Mouse (Mus musculus): Measurements from ENCODE around the gene Cfhr1.

The Cfhr1 gene

DNA sequence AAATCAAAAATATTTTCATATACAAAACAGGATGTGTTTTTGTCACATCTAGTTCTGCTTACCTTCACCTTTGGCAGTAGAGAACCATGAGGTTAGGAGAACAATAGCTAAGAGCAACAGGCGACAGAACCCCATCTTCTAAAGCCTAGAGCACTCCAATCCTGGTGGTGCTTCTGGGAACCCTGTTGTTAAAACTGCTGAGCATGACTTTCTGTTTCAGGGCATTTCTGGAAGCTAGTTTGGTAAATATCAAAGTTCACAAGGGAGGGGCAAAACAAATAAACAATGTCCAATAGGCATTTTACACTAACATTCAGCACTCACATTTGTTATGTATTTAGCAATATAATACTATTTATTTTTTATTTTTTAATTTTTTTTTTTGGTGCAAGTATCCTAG lies at the start of gene Cfhr1:
Gene Cfhr1, minus strand, starts transcription at position 249 of the 400 bp plus-strand sequence.
- DNase-seq: no peak

DNA sequence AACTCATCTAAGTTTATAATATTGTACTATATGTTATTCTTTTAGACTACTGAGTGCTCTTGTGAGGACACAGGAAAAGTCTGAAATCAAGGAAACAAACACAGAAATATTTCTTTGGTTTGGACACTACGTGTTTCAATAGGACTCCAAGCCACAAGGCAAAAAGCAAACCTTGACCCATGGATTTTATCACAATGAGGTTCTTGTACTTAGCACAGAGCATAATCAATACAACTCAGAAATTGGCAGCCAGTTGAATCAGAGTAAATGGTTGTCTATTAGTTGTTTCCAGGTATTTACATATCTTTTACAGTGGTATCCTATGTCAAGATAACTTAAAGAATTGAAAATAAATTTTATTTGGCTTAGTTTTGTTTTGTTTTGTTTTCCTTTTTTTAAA lies 8.8 kb downstream of the Cfhr1 start:
- no peak for DNase-seq

DNA sequence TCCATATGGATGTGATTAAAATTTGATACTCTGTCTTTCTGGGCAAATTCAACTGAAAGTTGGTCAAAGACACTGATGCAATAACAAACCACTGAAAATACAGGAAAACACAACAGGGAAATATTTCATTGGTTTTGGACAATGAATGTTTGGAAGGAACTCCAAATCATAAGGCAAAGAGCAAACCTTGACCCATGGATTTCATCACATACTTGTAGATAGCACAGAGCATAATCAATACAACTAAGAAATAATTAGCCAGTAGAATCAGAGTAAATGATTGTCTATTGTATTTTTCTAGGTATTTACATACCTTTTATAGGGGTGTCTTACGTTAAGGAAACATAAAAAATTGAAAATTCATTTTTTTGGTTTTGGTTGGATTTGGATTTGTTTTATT lies 11.5 kb downstream of the Cfhr1 start:
- DNase-seq: no peak

DNA sequence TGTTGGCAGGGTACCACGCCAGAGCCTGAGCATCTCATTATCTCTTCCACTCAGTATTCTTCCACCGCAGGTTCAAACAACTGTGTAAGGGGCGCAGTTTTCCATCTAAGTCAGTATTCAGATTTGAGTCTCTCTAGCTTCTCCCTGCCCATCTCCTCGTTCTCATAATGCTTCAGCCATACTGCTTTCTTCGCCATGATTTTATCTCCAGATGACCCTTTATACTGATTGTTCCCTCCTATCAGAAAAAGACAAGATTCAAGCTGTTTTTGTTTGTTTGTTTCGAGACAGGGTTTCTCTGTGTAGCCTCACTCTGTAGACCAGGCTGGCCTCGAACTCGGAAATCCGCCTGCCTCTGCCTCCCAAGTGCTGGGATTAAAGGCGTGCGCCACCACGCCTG lies 45.5 kb downstream of the Cfhr1 start:
- no peak for DNase-seq

DNA sequence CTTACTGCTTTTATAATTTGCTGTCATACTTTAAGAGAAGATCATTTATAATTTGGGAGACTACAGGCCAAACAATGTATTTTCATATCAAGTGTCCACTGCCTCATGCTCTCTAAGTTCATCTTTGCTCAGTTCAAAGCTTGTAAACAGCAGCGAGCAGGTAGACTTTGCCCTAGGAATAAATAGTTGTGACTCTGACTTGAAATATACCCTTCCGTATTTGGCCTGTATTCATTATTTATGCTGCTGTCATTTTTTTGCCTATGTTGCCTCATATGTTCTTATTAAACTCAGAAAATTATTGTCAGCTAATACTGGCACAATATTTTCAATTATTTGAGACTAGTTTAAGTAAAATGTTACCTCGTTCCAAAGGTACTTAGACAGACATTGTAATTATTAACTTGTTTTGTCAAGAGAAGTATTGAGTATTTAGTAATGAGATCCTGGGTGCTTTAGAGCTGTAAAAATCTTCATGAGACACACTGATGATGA lies 58.8 kb downstream of the Cfhr1 start, which contains the start of gene F13b:
Gene F13b, plus strand, starts transcription at position 445 of the 495 bp plus-strand sequence.
- DNase-seq: no peak

DNA sequence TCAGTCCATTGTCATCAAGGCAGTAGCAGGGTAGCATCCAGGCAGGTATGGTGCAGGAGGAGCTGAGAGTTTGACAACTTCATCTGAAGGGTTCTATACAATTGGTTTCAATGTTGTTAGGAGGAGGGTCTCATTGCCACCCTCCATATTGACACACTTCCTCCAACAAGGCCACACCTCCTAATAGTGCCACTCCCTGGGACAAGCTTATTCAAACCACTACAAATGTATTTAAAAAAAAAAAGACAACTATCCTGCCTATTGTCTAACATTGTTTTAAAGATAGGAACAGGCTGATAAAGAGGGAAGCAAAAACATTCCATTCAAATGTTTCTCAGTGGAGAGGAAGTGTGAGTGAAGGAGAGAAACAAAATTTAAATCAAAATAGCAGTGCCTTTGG lies 60.3 kb downstream of the Cfhr1 start:
- no peak for DNase-seq
